Mouse (Mus musculus): ENCODE measurements at regions not wholly inside any gene's neighbourhood (a gene's known extent, or its start where the extent isn't known, plus 50 kb on each side); places are given as distances from the start of the nearest gene placed in this dataset.

DNA sequence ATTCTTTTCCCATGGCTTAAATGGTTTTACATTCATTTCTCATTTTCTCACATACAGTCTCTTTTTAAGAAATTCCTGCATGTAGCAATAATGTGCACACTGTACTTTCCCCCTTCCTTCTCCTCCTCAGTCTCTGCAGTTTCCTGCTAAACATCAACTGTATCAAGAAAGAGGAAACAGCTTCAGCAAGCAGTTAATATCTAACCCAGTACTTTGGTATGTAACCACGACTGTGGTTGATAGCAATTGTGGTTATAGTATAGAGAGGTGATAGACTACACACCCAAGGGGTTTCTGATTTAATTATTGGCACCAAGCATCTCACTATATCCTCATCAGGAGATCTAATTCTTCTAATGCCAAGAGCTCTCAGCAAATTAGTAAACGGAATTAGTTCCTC, 52.8 kb upstream of the Eci2 start:
- WGBS = 77% methylated on average over 2 of the region's 2 CpGs
- DNase-seq (ENCODE audit: low spot score) = no peak

DNA sequence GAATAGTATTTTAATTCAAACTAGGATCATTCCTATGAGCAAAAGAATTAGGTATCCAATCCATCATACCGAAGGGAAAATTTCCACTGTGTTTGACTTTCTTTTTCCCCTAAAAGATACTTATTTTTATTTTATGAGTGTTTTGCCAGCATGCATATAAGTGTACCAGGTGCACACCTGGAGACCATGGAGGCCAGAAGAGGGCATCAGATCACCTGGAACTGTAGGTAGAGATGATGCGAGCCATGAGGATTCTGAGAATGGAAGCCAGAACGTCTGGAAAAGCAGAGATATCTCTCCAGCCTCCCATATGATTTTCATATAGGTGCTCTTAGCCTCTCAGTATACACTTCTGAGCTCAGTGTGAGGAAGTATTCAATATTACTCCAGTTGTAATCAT, 58.5 kb upstream of the Eci2 start:
- no peaks in the 10 kb centered on the region for H3K36me3 ChIP-seq (replicated peaks)
- no peak for DNase-seq (ENCODE audit: low spot score)
- no peak overlapping the region for H3K4me3 ChIP-seq
- no peaks in the 10 kb centered on the region for H3K9me3 ChIP-seq
- no peaks in the 10 kb centered on the region for H3K4me1 ChIP-seq
- no peaks in the 10 kb centered on the region for H3K27me3 ChIP-seq (replicated peaks; ENCODE audit: low read depth, poor library complexity, severe bottlenecking)
- 75% methylated on average over 3 of the region's 3 CpGs for WGBS
- no peak overlapping the region for H3K27ac ChIP-seq (replicated peaks)

More for the DNA sequence above, 52.8 kb upstream of the Eci2 start:
- Histone ChIP-seq H3K9me3 (no peaks in the 10 kb centered on the region), H3K36me3 (replicated peaks) (no peaks in the 10 kb centered on the region), H3K27ac (replicated peaks) (no peak overlapping the region), H3K27me3 (replicated peaks; ENCODE audit: low read depth, poor library complexity, severe bottlenecking) (no peaks in the 10 kb centered on the region), H3K4me3 (no peak overlapping the region), H3K4me1 (no peaks in the 10 kb centered on the region)

- Histone ChIP-seq H3K4me1 (no peaks in the 10 kb centered on the region), H3K27ac (replicated peaks) (no peak overlapping the region), H3K27me3 (replicated peaks; ENCODE audit: low read depth, poor library complexity, severe bottlenecking) (no peaks in the 10 kb centered on the region), H3K4me3 (no peak overlapping the region), H3K36me3 (replicated peaks) (no peaks in the 10 kb centered on the region), H3K9me3 (no peaks in the 10 kb centered on the region)
- 86% methylated on average over 6 of the region's 6 CpGs for WGBS
- DNase-seq (ENCODE audit: low spot score) = no peak
Observed at GRCm38 (mm10) chr13:35087246-35088040, 60.5 kb upstream of the Eci2 start.

- Histone ChIP-seq H3K36me3 (replicated peaks) (no peaks in the 10 kb centered on the region), H3K4me1 (no peaks in the 10 kb centered on the region), H3K27me3 (replicated peaks; ENCODE audit: low read depth, poor library complexity, severe bottlenecking) (no peaks in the 10 kb centered on the region), H3K27ac (replicated peaks) (no peak overlapping the region), H3K9me3 (no peaks in the 10 kb centered on the region), H3K4me3 (no peak overlapping the region)
- DNase-seq (ENCODE audit: low spot score) = no peak
- 91% methylated on average over 3 of the region's 3 CpGs for WGBS
Observed at GRCm38 (mm10) chr13:35091155-35091554, 64.3 kb upstream of the Eci2 start.

DNA sequence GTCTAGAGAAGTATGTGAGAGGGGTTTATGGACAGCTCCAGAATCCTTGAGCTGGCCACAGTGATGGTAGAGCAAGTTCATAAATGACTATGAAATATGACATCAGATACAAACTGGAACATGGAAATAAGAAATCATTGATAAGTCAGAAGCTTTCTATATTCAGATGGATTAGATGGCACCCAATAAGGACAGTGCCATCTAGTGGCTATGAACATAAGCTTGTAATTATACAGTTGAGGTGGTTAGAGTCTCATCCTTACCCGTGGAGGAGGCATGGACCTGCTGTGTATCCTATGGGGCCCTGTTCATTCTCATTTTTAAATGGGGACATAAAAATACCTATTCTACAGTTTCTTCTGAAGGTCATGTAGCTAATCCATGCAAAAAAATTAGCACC, 92.9 kb upstream of the Eci2 start:
- WGBS = 43% methylated on average over 1 of the region's 1 CpGs
- no peaks in the 10 kb centered on the region for H3K4me1 ChIP-seq
- no peak overlapping the region for H3K4me3 ChIP-seq
- no peaks in the 10 kb centered on the region for H3K36me3 ChIP-seq (replicated peaks)
- no peak for DNase-seq (ENCODE audit: low spot score)
- no peaks in the 10 kb centered on the region for H3K27me3 ChIP-seq (replicated peaks; ENCODE audit: low read depth, poor library complexity, severe bottlenecking)
- no peak overlapping the region for H3K27ac ChIP-seq (replicated peaks)
- H3K9me3 ChIP-seq = no peaks in the 10 kb centered on the region

- no peaks in the 10 kb centered on the region for H3K4me1 ChIP-seq
- 68% methylated on average over 2 of the region's 2 CpGs for WGBS
Observed at GRCm38 (mm10) chr13:35129475-35129874, 102.6 kb upstream of the Eci2 start.

GRCm38 (mm10) chr13:35131272-35132185, 104.6 kb upstream of the Eci2 start:
- H3K4me3 ChIP-seq = no peak overlapping the region
- no peaks in the 10 kb centered on the region for H3K4me1 ChIP-seq
- H3K27ac ChIP-seq (replicated peaks) = no peak overlapping the region
- H3K36me3 ChIP-seq (replicated peaks) = no peaks in the 10 kb centered on the region
- WGBS = 80% methylated on average over 8 of the region's 8 CpGs
- no peaks in the 10 kb centered on the region; the same call in 1 of the 2 replicates for H3K9me3 ChIP-seq
- DNase-seq (ENCODE audit: low spot score) = no peak
- no peaks in the 10 kb centered on the region for H3K27me3 ChIP-seq (replicated peaks; ENCODE audit: low read depth, poor library complexity, severe bottlenecking)

More at GRCm38 (mm10) chr13:35129475-35129874, 102.6 kb upstream of the Eci2 start:
- Histone ChIP-seq H3K9me3 (no peaks in the 10 kb centered on the region; the same call in 1 of the 2 replicates), H3K27me3 (replicated peaks; ENCODE audit: low read depth, poor library complexity, severe bottlenecking) (no peaks in the 10 kb centered on the region), H3K36me3 (replicated peaks) (no peaks in the 10 kb centered on the region), H3K27ac (replicated peaks) (no peak overlapping the region), H3K4me3 (no peak overlapping the region)
- no peak for DNase-seq (ENCODE audit: low spot score)

DNA sequence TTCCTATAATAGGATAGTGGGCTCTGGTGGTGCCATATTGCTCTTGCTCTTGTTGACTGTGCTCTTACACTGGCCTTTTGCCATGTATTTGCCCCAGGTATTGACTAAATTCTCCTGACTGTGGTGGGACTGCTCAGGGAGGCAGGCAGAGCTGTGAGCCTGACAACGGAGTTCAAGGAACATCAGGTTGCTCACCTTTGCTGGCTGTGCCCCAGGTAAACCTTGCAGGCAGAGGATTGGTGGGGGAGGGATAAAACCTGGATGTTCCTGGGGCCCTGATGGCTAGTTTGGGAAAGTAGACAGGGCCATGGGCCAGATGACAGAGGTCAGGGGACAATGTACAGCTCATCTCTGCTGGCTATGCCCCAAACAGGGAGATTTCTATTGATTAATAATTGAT, 124.7 kb upstream of the Eci2 start:
- H3K9me3 ChIP-seq = no peaks in the 10 kb centered on the region
- H3K36me3 ChIP-seq (replicated peaks) = no peaks in the 10 kb centered on the region
- H3K27me3 ChIP-seq (replicated peaks; ENCODE audit: low read depth, poor library complexity, severe bottlenecking) = no peaks in the 10 kb centered on the region
- 85% methylated on average over 1 of the region's 1 CpGs for WGBS
- DNase-seq (ENCODE audit: low spot score) = no peak
- H3K27ac ChIP-seq (replicated peaks) = no peak overlapping the region
- no peak overlapping the region for H3K4me3 ChIP-seq
- no peaks in the 10 kb centered on the region for H3K4me1 ChIP-seq

DNA sequence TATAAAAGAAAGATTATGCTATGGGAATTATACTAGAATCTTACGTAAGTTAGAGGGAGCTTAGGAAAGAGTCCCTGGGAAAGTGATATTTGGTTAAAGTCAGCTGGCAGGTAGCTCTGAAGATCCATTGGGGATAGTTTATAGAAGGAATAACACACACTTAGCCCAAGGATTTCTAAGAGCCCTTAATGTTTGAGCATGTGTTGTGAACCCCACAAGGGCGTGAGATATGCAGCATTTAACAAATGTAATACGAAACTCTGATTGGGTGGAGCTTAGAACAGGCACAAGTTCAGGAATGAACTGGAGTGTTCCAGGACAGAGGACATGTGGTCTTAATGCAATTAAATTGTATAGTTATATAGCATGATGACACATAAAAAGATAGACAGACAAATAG, 132.6 kb upstream of the Eci2 start:
- Histone ChIP-seq H3K36me3 (replicated peaks) (no peaks in the 10 kb centered on the region), H3K9me3 (no peaks in the 10 kb centered on the region), H3K4me1 (peaks cover 9% of the 10 kb centered on the region; the same call in 1 of the 2 replicates), H3K27ac (replicated peaks) (no peak overlapping the region), H3K27me3 (replicated peaks; ENCODE audit: low read depth, poor library complexity, severe bottlenecking) (no peaks in the 10 kb centered on the region), H3K4me3 (no peak overlapping the region)
- 77% methylated on average over 3 of the region's 3 CpGs for WGBS
- no peak for DNase-seq (ENCODE audit: low spot score)

DNA sequence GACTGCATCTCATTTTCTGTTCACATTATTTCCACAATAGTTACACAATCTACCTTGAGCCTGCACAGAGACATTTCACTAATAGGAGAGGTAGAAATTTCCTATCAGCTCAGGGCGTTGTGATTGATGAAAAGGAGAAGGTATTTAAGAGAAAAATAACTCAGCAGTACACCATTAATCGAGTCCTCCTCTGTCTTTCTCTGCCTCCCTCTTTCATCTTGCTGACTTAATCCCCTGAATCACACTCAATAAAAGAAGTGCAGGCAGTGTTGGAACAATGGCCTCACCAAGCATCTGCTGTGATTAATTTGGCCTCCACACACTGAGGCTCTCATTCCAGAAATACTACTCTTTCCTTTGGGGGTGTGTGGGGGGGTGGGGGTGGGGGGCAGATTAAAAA, 133.9 kb upstream of the Eci2 start:
- 28% methylated on average over 2 of the region's 2 CpGs for WGBS
- Histone ChIP-seq H3K27me3 (replicated peaks; ENCODE audit: low read depth, poor library complexity, severe bottlenecking) (no peaks in the 10 kb centered on the region), H3K36me3 (replicated peaks) (no peaks in the 10 kb centered on the region), H3K9me3 (no peaks in the 10 kb centered on the region), H3K4me3 (no peak overlapping the region), H3K4me1 (peaks cover 9% of the 10 kb centered on the region; the same call in 1 of the 2 replicates), H3K27ac (replicated peaks) (no peak overlapping the region)
- no peak for DNase-seq (ENCODE audit: low spot score)

GRCm38 (mm10) chr13:35166080-35166479, 139.2 kb upstream of the Eci2 start:
- Histone ChIP-seq H3K36me3 (replicated peaks) (no peaks in the 10 kb centered on the region), H3K4me3 (no peak overlapping the region), H3K27me3 (replicated peaks; ENCODE audit: low read depth, poor library complexity, severe bottlenecking) (no peaks in the 10 kb centered on the region), H3K4me1 (no peaks in the 10 kb centered on the region), H3K9me3 (no peaks in the 10 kb centered on the region), H3K27ac (replicated peaks) (no peak overlapping the region)
- DNase-seq (ENCODE audit: low spot score) = no peak
- WGBS = 74% methylated on average over 5 of the region's 5 CpGs

GRCm38 (mm10) chr13:35166831-35167541, 140.1 kb upstream of the Eci2 start:
- no peak for DNase-seq (ENCODE audit: low spot score)
- Histone ChIP-seq H3K36me3 (replicated peaks) (no peaks in the 10 kb centered on the region), H3K27ac (replicated peaks) (no peak overlapping the region), H3K4me1 (0 out of 2 replicates have a peak, but pooled peaks cover 1% of the 10 kb centered on the region), H3K4me3 (no peak overlapping the region), H3K9me3 (no peaks in the 10 kb centered on the region), H3K27me3 (replicated peaks; ENCODE audit: low read depth, poor library complexity, severe bottlenecking) (no peaks in the 10 kb centered on the region)
- 82% methylated on average over 8 of the region's 8 CpGs for WGBS

All from embryonic facial prominence, embryonic 10.5 days (tissue).